Mouse (Mus musculus) kidney, adult 9 months (tissue): Measurements from ENCODE around the gene Gm11634.

Experiments
- DNase-seq: peaks from one replicate; pipeline ENCODE4 v3.0.0; 2022

Gene Gm11634

DNA sequence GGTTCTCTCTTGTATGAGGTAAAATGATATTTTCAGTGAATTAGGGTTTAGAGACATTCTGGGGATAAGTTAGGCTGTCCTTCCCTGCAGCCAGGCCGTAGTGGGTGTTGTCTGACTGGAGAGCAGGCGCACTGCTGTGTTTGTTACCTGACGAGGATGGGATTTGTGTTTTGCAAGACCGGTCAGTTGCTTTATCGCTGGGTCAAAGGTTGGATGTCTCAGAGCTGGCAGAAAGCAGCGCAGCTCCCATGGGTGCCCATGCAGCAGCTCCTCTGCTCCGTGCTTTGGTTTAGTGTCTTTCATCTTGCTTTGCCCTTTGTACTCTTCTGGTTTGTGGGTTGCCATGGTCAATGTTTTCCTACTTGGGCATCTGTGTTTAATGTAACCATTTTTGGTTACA is 42.5 kb downstream of the Gm11634 start:
- DNase-seq = peak; percentile 90

DNA sequence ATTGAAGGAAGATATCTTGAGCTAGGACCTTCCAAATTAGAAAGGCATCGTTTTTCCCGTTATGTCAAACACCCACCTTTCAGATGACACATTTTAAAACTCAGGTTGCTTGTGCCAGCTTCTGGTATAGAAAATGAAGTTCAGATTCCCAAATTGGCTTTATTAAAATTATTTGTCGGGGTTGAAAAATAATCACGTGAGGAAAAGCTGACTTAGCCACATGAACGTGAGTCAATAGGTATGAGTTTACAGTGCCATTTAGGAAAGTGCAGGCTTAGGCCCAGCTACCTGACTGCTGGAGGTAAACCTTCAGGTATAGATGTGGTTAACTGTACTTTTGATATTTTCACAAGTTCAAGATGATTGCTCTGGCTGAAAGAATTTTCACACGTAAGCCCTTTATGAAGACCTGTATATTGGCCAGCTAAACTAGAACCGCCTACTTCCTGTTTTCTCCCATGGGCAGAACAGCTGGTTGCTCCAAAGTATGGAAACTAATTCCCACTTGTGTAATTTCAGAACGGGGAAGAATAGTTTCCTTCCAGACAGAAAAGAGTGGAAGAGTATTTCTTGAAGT is 45.6 kb downstream of the Gm11634 start:
- peak; percentile 38 for DNase-seq

DNA sequence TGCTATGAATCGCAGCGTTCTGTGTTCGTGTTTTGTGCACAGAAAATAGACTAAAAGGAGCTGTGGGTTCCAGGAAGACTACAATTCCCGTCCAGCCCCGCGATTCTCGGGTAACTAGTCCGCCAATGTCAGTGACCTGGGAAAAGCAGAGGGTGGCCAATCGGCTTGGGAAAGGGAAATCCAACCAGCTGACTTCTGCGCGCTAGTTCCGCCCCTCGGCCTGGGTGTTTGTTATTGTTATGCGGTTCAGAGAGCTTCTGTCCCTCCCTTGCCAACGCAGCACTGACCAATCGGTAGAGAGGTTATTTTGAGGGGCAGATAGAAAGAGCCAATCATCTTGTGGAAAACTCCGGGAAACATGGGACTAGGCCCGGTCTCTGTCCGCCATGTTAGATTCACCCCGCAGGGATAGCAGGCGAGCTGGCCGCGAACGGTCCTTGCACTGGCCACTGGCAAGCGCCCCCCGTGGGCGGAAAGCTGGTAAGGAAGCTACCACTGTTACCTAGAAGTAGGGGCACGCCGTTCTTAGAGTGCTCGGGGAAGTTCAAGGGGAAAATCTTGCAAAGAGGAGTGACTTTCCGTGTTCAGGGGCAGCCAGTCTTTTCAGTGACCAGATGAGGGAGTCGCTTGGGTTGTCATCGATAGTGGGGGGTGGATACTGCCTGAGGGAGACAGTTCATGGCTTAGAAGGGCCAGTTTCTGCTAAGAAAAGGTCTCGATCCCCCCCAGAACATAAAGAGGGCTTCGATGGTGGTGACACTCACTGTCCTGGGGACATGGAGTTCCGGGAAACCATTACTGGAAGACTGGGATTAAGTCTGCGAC is 46.4 kb downstream of the Gm11634 start:
- peak; percentile 100 for DNase-seq

DNA sequence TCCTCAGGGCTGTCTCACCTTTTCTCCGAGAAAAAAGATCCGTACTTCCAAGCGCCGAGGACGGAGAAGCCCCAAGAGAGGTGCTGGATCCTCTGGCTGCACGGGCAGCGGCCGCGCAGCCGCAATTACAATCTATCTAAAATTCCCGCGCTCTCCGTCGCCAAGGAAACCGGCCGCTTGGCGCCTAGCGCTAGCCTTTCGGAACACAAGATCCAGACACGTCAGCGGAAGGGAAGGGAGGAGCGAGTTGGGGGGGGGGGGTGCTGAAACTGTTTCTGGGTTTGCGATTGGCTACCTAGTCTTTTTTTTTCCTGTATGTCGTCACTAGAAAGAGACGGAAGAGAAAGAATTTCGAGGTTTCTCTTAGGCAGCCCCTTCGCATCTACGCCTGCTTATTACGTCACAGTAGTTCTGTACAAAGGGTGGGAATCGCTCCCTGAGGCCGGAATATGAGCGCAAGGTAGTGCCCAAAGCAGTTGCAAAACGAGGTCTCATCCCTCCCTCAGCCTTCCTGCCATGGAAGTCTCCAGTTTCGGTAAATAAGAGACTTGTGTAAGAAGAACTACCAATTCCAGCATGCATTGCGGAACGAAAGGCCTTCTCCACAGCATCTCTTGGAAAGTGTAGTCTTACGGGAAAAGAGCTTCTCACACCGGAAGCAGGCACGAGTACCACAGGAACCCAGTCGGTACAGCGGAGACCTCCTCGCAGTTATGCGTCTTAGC is 47.1 kb downstream of the Gm11634 start, which contains the start of the genes Brca1 and Nbr1:
Brca1 (minus strand) TSS at position 205 of the 725 bp plus-strand sequence.
Nbr1 (plus strand) TSS at position 399 of the 725 bp plus-strand sequence.
- DNase-seq = peak; percentile 94

DNA sequence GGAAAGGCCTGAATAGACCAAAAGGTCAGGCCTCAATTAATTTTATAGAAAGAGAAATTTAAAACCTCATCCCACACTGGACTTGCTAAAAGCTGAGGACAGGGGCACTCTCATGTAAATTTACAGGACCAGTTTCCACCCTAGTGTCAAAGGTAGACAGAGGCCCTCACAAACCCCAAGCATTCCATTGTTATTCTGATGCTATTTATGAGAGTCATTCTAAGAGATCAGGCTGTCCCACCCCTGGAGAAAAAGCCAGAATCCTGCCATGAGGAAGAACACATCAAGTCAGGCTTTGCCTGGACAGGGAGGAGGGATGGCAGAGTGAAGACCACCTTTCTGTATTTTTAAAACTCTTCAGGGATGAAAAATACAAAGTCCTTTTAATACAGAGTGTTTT is 50.5 kb downstream of the Gm11634 start:
- DNase-seq = no peak

DNA sequence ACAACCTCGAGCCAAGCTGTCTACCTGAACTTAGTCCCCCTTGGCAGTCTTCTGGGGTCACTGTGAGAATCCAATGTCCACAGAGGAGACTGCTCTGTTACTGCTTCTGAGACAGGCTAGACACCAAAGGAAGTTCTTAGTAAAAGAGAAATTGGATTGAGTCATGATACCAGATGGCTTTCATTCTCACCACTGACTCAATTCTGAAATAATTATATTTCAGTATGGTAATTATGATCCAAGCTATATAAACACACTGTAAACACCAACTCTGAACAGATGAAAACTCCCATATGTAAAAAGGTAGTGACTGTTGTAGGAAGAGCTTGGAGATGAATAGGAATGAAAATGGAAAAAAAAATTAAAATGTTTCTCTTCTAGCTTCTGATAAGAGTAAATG is 54.9 kb downstream of the Gm11634 start:
- DNase-seq = peak; percentile 40
